Comparison of ENCODE assay signal across 12 mouse cellular contexts in genomic region chr10:80671936-80672690, GRCm38 (mm10). TPM values are rescaled to one million over a fixed set of nuclear protein-coding genes. Genes with fewer than 3 reads are reported as not detected.
A peak's percentile ranks its signal among the peaks of the same experiment; 100 is the strongest.
DNase-seq lines count a peak whose midpoint lies in the region; ATAC-seq and TF ChIP-seq lines count a peak whose summit lies in the region.
"Had no signal": no experiment of that assay in that cellular context is flagged by ENCODE, and none has a peak within 500 bp of the region (broad histone marks: within the 10 kb centered on the region; RNA-seq: fewer than 3 reads in every experiment).

No protein-coding gene starts in this region.

- no peaks in the 10 kb centered on the region for H3K9me3 ChIP-seq in embryonic facial prominence, embryonic 14.5 days (ENCODE audit: control insufficient read depth, low read length)
- H3K9me3 ChIP-seq: hindbrain, embryonic 15.5 days had no signal

- no peak for TF ChIP-seq POLR2A in heart, adult 2 months (IDR thresholded peaks at IDR 0.05; ENCODE audit: insufficient read depth, low read depth, low read length)
- TF ChIP-seq POLR2A in liver, adult 2 months (IDR thresholded peaks at IDR 0.05; ENCODE audit: extremely low read depth, insufficient read depth, low read length), result no peak

- TF ChIP-seq CTCF in heart, adult 2 months (IDR thresholded peaks at IDR 0.05), result no peak
- TF ChIP-seq CTCF in liver, adult 2 months (IDR thresholded peaks at IDR 0.05; ENCODE audit: low read depth, low read length), result no peak

- intact Hi-C loops in heart, adult 2 months (cut with DNase I), result no loop called here
- intact Hi-C loops in heart, postnatal 25 days (cut with DNase I), result no loop called here

- H3K27ac ChIP-seq in heart, adult 2 months, result peak overlapping the region; percentile 97
- peak overlapping the region; percentile 40 for H3K27ac ChIP-seq in liver, adult 2 months (replicated peaks; ENCODE audit: insufficient read depth, low read depth, low read length)
- H3K27ac ChIP-seq in embryonic facial prominence, embryonic 14.5 days (replicated peaks; ENCODE audit: low read depth, low read length), result no peak overlapping the region
- H3K27ac ChIP-seq: hindbrain, embryonic 15.5 days had no signal

- ATAC-seq in embryonic facial prominence, embryonic 14.5 days (ENCODE audit: low read depth), result no peak
- ATAC-seq: activated CD4-positive, CD25-positive, alpha-beta regulatory T cell, adult 4 months had no signal

- no peaks in the 10 kb centered on the region for H3K27me3 ChIP-seq in heart, adult 2 months (ENCODE audit: control insufficient read depth, insufficient read depth, low read length)
- no peaks in the 10 kb centered on the region for H3K27me3 ChIP-seq in liver, adult 2 months (ENCODE audit: control insufficient read depth, insufficient read depth, low read length)
- no peaks in the 10 kb centered on the region for H3K27me3 ChIP-seq in embryonic facial prominence, embryonic 14.5 days (replicated peaks; ENCODE audit: control insufficient read depth, insufficient read depth, low read length)
- H3K27me3 ChIP-seq: hindbrain, embryonic 15.5 days had no signal

- peaks cover 23% of the 10 kb centered on the region for H3K36me3 ChIP-seq in heart, adult 2 months (ENCODE audit: control insufficient read depth, insufficient read depth, low read length)
- peaks cover 37% of the 10 kb centered on the region for H3K36me3 ChIP-seq in liver, adult 2 months (ENCODE audit: control insufficient read depth, insufficient read depth, low read length)
- peaks cover 72% of the 10 kb centered on the region for H3K36me3 ChIP-seq in embryonic facial prominence, embryonic 14.5 days (ENCODE audit: control insufficient read depth, insufficient read depth, low read length)

- H3K79me2 ChIP-seq in heart, adult 2 months (replicated peaks; ENCODE audit: control insufficient read depth, insufficient read depth, low read length), result peaks cover 6% of the 10 kb centered on the region
- peaks cover 39% of the 10 kb centered on the region for H3K79me2 ChIP-seq in liver, adult 2 months (ENCODE audit: control insufficient read depth, insufficient read depth, low read length)

- H3K4me1 ChIP-seq in heart, adult 2 months (ENCODE audit: control insufficient read depth, insufficient read depth, low read length), result peaks cover 40% of the 10 kb centered on the region
- H3K4me1 ChIP-seq in liver, adult 2 months (ENCODE audit: control insufficient read depth, insufficient read depth, low read length), result peaks cover 58% of the 10 kb centered on the region
- H3K4me1 ChIP-seq in embryonic facial prominence, embryonic 14.5 days (ENCODE audit: control insufficient read depth, insufficient read depth, low read length), result peaks cover 21% of the 10 kb centered on the region

- peak; percentile 31 for DNase-seq in adrenal gland, adult 2 months
- no peak for DNase-seq in adrenal gland, postnatal 10 days
- DNase-seq in heart, adult 2 months, result peak in 1 of 2 experiments; percentile 64
- DNase-seq in heart, postnatal 25 days (ENCODE audit: low spot score), result no peak
- DNase-seq in liver, adult 2 months (ENCODE audit: extremely low read depth, low read depth, low spot score), result peak; percentile 86
- no peak for DNase-seq in liver
- no peak for DNase-seq in embryonic facial prominence, embryonic 14.5 days (ENCODE audit: low spot score)
- no peak for DNase-seq in right cerebral cortex, postnatal 4 days
- DNase-seq: layer of hippocampus, adult 9-11 months; thymus, postnatal 14 days had no signal

- 57% methylated on average over 11 of the region's 11 CpGs for WGBS in heart, adult 2 months
- WGBS in liver, adult 2 months, result 64% methylated on average over 11 of the region's 11 CpGs
- WGBS in embryonic facial prominence, embryonic 14.5 days, result 70% methylated on average over 11 of the region's 11 CpGs

- peak; percentile 76 for TF ChIP-seq EP300 in heart, adult 2 months (IDR thresholded peaks at IDR 0.05; ENCODE audit: insufficient read depth, low read depth, low read length)

- H3K9ac ChIP-seq in heart, adult 2 months (ENCODE audit: low read depth, low read length), result peak overlapping the region; percentile 29
- peak overlapping the region; percentile 26 for H3K9ac ChIP-seq in liver, adult 2 months (ENCODE audit: low read depth, low read length)
- peak overlapping the region; percentile 40; the same call in 1 of the 2 replicates for H3K9ac ChIP-seq in embryonic facial prominence, embryonic 14.5 days (ENCODE audit: low read depth, low read length)
- H3K9ac ChIP-seq: hindbrain, embryonic 15.5 days had no signal

- H3K4me3 ChIP-seq in heart, adult 2 months, result 0 out of 2 replicates have a peak overlapping the region, but pooled peaks have one; percentile 1
- no peak overlapping the region for H3K4me3 ChIP-seq in liver, adult 2 months (ENCODE audit: insufficient read depth, low read depth, low read length)
- H3K4me3 ChIP-seq in embryonic facial prominence, embryonic 14.5 days (ENCODE audit: low read depth, low read length), result no peak overlapping the region
- H3K4me3 ChIP-seq: hindbrain, embryonic 15.5 days had no signal

- no peak overlapping the region for H3K4me2 ChIP-seq in embryonic facial prominence, embryonic 14.5 days (ENCODE audit: low read depth, low read length)
- H3K4me2 ChIP-seq: hindbrain, embryonic 15.5 days had no signal

RNA-seq across cellular contexts. Expression of gene Mknk2, which starts 5.8 kb away (rescaled TPM):
- total RNA-seq in adrenal gland, adult 2 months (2021), result 100 to 1,000 TPM; 185 to 189 TPM
- polyA plus RNA-seq in adrenal gland, adult 2 months (2012; rRNA removed), result 427 and 546 TPM in 2 replicates
- total RNA-seq in adrenal gland, postnatal 10 days (2021), result 100 to 1,000 TPM; 249 to 298 TPM
- 100 to 1,000 TPM; 176 to 229 TPM for total RNA-seq in heart, adult 2 months (2021)
- polyA plus RNA-seq in heart, adult 2 months (2012; rRNA removed), result 199 and 208 TPM in 2 replicates
- 100 to 1,000 TPM; 158 to 181 TPM for total RNA-seq in heart, postnatal 25 days (2021)
- total RNA-seq in liver, adult 2 months (2014; rRNA removed), result 88.6 and 119 TPM in 2 replicates
- 87.0 and 116 TPM in 2 replicates for polyA plus RNA-seq in liver, adult 2 months (2012; rRNA removed)
- 84.6 and 86.7 TPM in 2 replicates for polyA plus RNA-seq in embryonic facial prominence, embryonic 14.5 days (2014; fragmentation: Nextera tagmentation; extraction: Ambion mirVana)

RNA-seq across cellular contexts. Expression of gene Btbd2, which starts 15.2 kb away (rescaled TPM):
- 10 to 100 TPM; 54.1 to 73.9 TPM for total RNA-seq in adrenal gland, adult 2 months (2021)
- polyA plus RNA-seq in adrenal gland, adult 2 months (2012; rRNA removed), result 165 and 166 TPM in 2 replicates
- total RNA-seq in adrenal gland, postnatal 10 days (2021), result 10 to 100 TPM; 50.4 to 65.3 TPM
- total RNA-seq in heart, adult 2 months (2021), result 10 to 100 TPM; 43.7 to 44.2 TPM
- 57.3 and 60.1 TPM in 2 replicates for polyA plus RNA-seq in heart, adult 2 months (2012; rRNA removed)
- total RNA-seq in heart, postnatal 25 days (2021), result 10 to 100 TPM; 41.5 to 45.8 TPM
- 16.2 and 19.7 TPM in 2 replicates for total RNA-seq in liver, adult 2 months (2014; rRNA removed)
- polyA plus RNA-seq in liver, adult 2 months (2012; rRNA removed), result 36.1 and 36.8 TPM in 2 replicates
- polyA plus RNA-seq in embryonic facial prominence, embryonic 14.5 days (2014; fragmentation: Nextera tagmentation; extraction: Ambion mirVana), result 71.6 and 81.2 TPM in 2 replicates

RNA-seq across cellular contexts. Expression of gene Mob3a, which starts 29.7 kb away (rescaled TPM):
- total RNA-seq in adrenal gland, adult 2 months (2021), result 10 to 100 TPM; 18.0 to 19.4 TPM
- 22.5 and 27.1 TPM in 2 replicates for polyA plus RNA-seq in adrenal gland, adult 2 months (2012; rRNA removed)
- total RNA-seq in adrenal gland, postnatal 10 days (2021), result 10 to 100 TPM; 17.7 to 20.1 TPM
- 1 to 10 TPM; 7.4 to 7.6 TPM for total RNA-seq in heart, adult 2 months (2021)
- 11.7 and 13.6 TPM in 2 replicates for polyA plus RNA-seq in heart, adult 2 months (2012; rRNA removed)
- total RNA-seq in heart, postnatal 25 days (2021), result 1 to 10 TPM; 8.2 to 8.9 TPM
- total RNA-seq in liver, adult 2 months (2014; rRNA removed), result 3.5 and 5.2 TPM in 2 replicates
- 6.1 TPM in 2 replicates for polyA plus RNA-seq in liver, adult 2 months (2012; rRNA removed)
- polyA plus RNA-seq in embryonic facial prominence, embryonic 14.5 days (2014; fragmentation: Nextera tagmentation; extraction: Ambion mirVana), result 31.2 and 37.0 TPM in 2 replicates

RNA-seq across cellular contexts. Expression of gene Izumo4, which starts 29.9 kb away (rescaled TPM):
- total RNA-seq in adrenal gland, adult 2 months (2021), result 10 to 100 TPM; 13.2 to 21.2 TPM
- polyA plus RNA-seq in adrenal gland, adult 2 months (2012; rRNA removed), result 73.3 and 74.3 TPM in 2 replicates
- total RNA-seq in adrenal gland, postnatal 10 days (2021), result 10 to 100 TPM in 1 of 2 experiments, 1 to 10 TPM in 1; 6.9 to 13.1 TPM
- total RNA-seq in heart, adult 2 months (2021), result 1 to 10 TPM; 3.4 to 3.8 TPM
- 13.3 and 15.6 TPM in 2 replicates for polyA plus RNA-seq in heart, adult 2 months (2012; rRNA removed)
- 1 to 10 TPM; 2.6 to 3.4 TPM for total RNA-seq in heart, postnatal 25 days (2021)
- 17.2 and 18.3 TPM in 2 replicates for total RNA-seq in liver, adult 2 months (2014; rRNA removed)
- 42.5 and 49.7 TPM in 2 replicates for polyA plus RNA-seq in liver, adult 2 months (2012; rRNA removed)
- 10.3 and 14.4 TPM in 2 replicates for polyA plus RNA-seq in embryonic facial prominence, embryonic 14.5 days (2014; fragmentation: Nextera tagmentation; extraction: Ambion mirVana)

RNA-seq across cellular contexts. Expression of gene Csnk1g2, which starts 49.5 kb away (rescaled TPM):
- 100 to 1,000 TPM; 110 to 133 TPM for total RNA-seq in adrenal gland, adult 2 months (2021)
- 241 and 255 TPM in 2 replicates for polyA plus RNA-seq in adrenal gland, adult 2 months (2012; rRNA removed)
- 100 to 1,000 TPM; 121 to 131 TPM for total RNA-seq in adrenal gland, postnatal 10 days (2021)
- 100 to 1,000 TPM; 117 to 130 TPM for total RNA-seq in heart, adult 2 months (2021)
- 125 and 130 TPM in 2 replicates for polyA plus RNA-seq in heart, adult 2 months (2012; rRNA removed)
- total RNA-seq in heart, postnatal 25 days (2021), result 100 to 1,000 TPM; 116 TPM
- 54.4 and 56.1 TPM in 2 replicates for total RNA-seq in liver, adult 2 months (2014; rRNA removed)
- polyA plus RNA-seq in liver, adult 2 months (2012; rRNA removed), result 110 and 123 TPM in 2 replicates
- polyA plus RNA-seq in embryonic facial prominence, embryonic 14.5 days (2014; fragmentation: Nextera tagmentation; extraction: Ambion mirVana), result 104 and 125 TPM in 2 replicates

Comparison
In these comparisons a context has a peak if more than half of its experiments do, and no peak if none do; other contexts are left out.
1. DNase-seq: peak in adrenal gland, adult 2 months (single experiment) and liver, adult 2 months (single experiment); none in adrenal gland, postnatal 10 days (single experiment), heart, postnatal 25 days (single experiment), liver (single experiment), embryonic facial prominence, embryonic 14.5 days (single experiment) and right cerebral cortex, postnatal 4 days (single experiment).
2. Peak in every context shown above with its lines, with median percentiles within 50 percentile points of each other: H3K9ac ChIP-seq.